Mouse (Mus musculus): ENCODE measurements around the gene Phf20. TPM values are rescaled to one million over a fixed set of nuclear protein-coding genes. Genes with fewer than 3 reads are reported as not detected.

Gene Phf20
- total RNA-seq, 4 experiments from 2014 or later, result 21.6 to 38.5 (median 29.1) TPM

GRCm38 (mm10) chr2:156312297-156312897 lies 116.1 kb downstream of the Phf20 start, which contains the start of the genes Cnbd2 and Scand1:
Gene Cnbd2, plus strand, starts transcription at chr2:156312299.
Gene Scand1, minus strand, starts transcription at chr2:156312704.
- peak; percentile 61 to 65 for DNase-seq (ENCODE audit: low spot score in 2 of 2)

GRCm38 (mm10) chr2:156313153-156313552 lies 116.9 kb downstream of the Phf20 start:
- DNase-seq (ENCODE audit: low spot score in 2 of 2), result no peak

GRCm38 (mm10) chr2:156314811-156315210 lies 118.5 kb downstream of the Phf20 start:
- no peak for DNase-seq (ENCODE audit: low spot score in 2 of 2)

- DNase-seq (ENCODE audit: low spot score in 2 of 2), result no peak
Observed at GRCm38 (mm10) chr2:156318491-156318890, 122.2 kb downstream of the Phf20 start.

- no peak for DNase-seq (ENCODE audit: low spot score in 2 of 2)
Observed at GRCm38 (mm10) chr2:156321538-156321937, 125.3 kb downstream of the Phf20 start.

GRCm38 (mm10) chr2:156324116-156324588 lies 127.9 kb downstream of the Phf20 start:
- no peak for DNase-seq (ENCODE audit: low spot score in 2 of 2)

- DNase-seq (ENCODE audit: low spot score in 2 of 2), result peak in 1 of 2 experiments; percentile 23
Observed at GRCm38 (mm10) chr2:156324681-156325080, 128.4 kb downstream of the Phf20 start.

GRCm38 (mm10) chr2:156330681-156331080 lies 134.4 kb downstream of the Phf20 start:
- no peak for DNase-seq (ENCODE audit: low spot score in 2 of 2)

- DNase-seq (ENCODE audit: low spot score in 2 of 2), result no peak
Observed at GRCm38 (mm10) chr2:156331446-156331965, 135.2 kb downstream of the Phf20 start.

- DNase-seq (ENCODE audit: low spot score in 2 of 2), result no peak
Observed at GRCm38 (mm10) chr2:156340078-156340477, 143.8 kb downstream of the Phf20 start.

GRCm38 (mm10) chr2:156344775-156345532 lies 148.7 kb downstream of the Phf20 start:
- no peak for DNase-seq (ENCODE audit: low spot score in 2 of 2)

- DNase-seq (ENCODE audit: low spot score in 2 of 2), result no peak
Observed at GRCm38 (mm10) chr2:156348812-156349211, 152.5 kb downstream of the Phf20 start.

- no peak for DNase-seq (ENCODE audit: low spot score in 2 of 2)
Observed at GRCm38 (mm10) chr2:156349286-156349848, 153.1 kb downstream of the Phf20 start.

- DNase-seq (ENCODE audit: low spot score in 2 of 2), result no peak
Observed at GRCm38 (mm10) chr2:156351243-156351642, 155.0 kb downstream of the Phf20 start.

- DNase-seq (ENCODE audit: low spot score in 2 of 2), result no peak
Observed at GRCm38 (mm10) chr2:156352413-156353165, 156.3 kb downstream of the Phf20 start.

GRCm38 (mm10) chr2:156353265-156353692 lies 157.0 kb downstream of the Phf20 start:
- peak; percentile 6 to 43 for DNase-seq (ENCODE audit: low spot score in 2 of 2)

- no peak for DNase-seq (ENCODE audit: low spot score in 2 of 2)
Observed at GRCm38 (mm10) chr2:156356031-156356430, 159.8 kb downstream of the Phf20 start.
